ENCODE assay signal across 13 mouse cellular contexts in the genomic region with DNA sequence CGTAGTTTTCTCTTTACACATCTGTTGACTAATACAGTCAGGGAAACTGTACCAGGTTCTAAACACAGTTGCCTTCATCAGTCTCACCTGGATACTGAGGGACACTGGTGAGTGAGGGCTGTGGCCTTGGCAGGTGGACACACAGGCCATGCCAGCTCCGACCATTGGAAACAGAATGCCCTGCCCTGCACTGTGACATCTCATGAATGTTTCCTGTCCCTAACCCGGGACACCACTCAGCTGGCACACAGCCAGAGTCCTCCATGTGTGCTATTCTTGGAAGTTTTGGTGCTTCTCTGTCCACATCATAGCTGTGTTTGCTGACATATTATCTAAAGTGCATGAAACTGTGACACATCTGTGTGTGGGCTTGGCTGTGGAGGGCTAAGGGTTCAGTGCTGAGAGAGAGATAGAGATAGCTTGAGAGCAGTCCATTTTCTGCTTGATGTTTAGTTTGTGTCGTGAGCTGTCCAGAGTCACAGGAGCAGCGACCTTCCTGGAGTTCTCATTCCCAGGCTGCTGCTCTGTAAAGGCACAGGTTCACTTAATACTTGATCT. TPM values are rescaled to one million over a fixed set of nuclear protein-coding genes. Genes with fewer than 3 reads are reported as not detected.
A peak's percentile ranks its signal among the peaks of the same experiment; 100 is the strongest.
DNase-seq lines count a peak whose midpoint lies in the region; ATAC-seq lines count a peak whose summit lies in the region.
"Had no signal": no experiment of that assay in that cellular context is flagged by ENCODE, and none has a peak within 500 bp of the region (broad histone marks: within the 10 kb centered on the region; RNA-seq: fewer than 3 reads in every experiment).

No protein-coding gene starts in this region.

- no peaks in the 10 kb centered on the region for H3K27me3 ChIP-seq in intestine, embryonic 15.5 days (replicated peaks)
- no peaks in the 10 kb centered on the region for H3K27me3 ChIP-seq in forebrain, embryonic 10.5 days (ENCODE audit: poor library complexity, severe bottlenecking)
- H3K27me3 ChIP-seq: hindbrain, embryonic 13.5 days; limb, embryonic 13.5 days; neural tube, embryonic 13.5 days; Patski had no signal

- intact Hi-C loops in heart, postnatal 10 days (cut with DNase I), result no loop called here

- no peaks in the 10 kb centered on the region for H3K9me3 ChIP-seq in intestine, embryonic 15.5 days
- H3K9me3 ChIP-seq in forebrain, embryonic 10.5 days, result no peaks in the 10 kb centered on the region
- H3K9me3 ChIP-seq: hindbrain, embryonic 13.5 days; limb, embryonic 13.5 days; neural tube, embryonic 13.5 days had no signal

- no peaks in the 10 kb centered on the region for H3K4me1 ChIP-seq in intestine, embryonic 15.5 days (replicated peaks)
- no peaks in the 10 kb centered on the region for H3K4me1 ChIP-seq in forebrain, embryonic 10.5 days
- H3K4me1 ChIP-seq: hindbrain, embryonic 13.5 days; limb, embryonic 13.5 days had no signal

- peaks cover 16% of the 10 kb centered on the region for H3K36me3 ChIP-seq in intestine, embryonic 15.5 days
- H3K36me3 ChIP-seq in forebrain, embryonic 10.5 days (replicated peaks), result peaks cover 94% of the 10 kb centered on the region

- H3K9ac ChIP-seq in intestine, embryonic 15.5 days, result no peak overlapping the region
- H3K9ac ChIP-seq: hindbrain, embryonic 13.5 days; limb, embryonic 13.5 days; neural tube, embryonic 13.5 days had no signal

- 61% methylated on average over 5 of the region's 5 CpGs for WGBS in intestine, embryonic 15.5 days
- 90% methylated on average over 5 of the region's 5 CpGs for WGBS in forebrain, embryonic 10.5 days

- no peak overlapping the region for H3K4me3 ChIP-seq in intestine, embryonic 15.5 days (replicated peaks)
- H3K4me3 ChIP-seq in forebrain, embryonic 10.5 days, result no peak overlapping the region
- H3K4me3 ChIP-seq: hindbrain, embryonic 13.5 days; limb, embryonic 13.5 days; neural tube, embryonic 13.5 days had no signal

- peak; percentile 59 for DNase-seq in cerebellum, adult 11-12 months
- peak; percentile 71 to 78 for DNase-seq in kidney, postnatal 25 days
- DNase-seq in kidney, adult 9 months, result no peak
- peak; percentile 43 for DNase-seq in cerebellum, adult 8-10 months
- peak; percentile 64 to 72 for DNase-seq in heart, postnatal 10 days
- no peak for DNase-seq in forebrain, embryonic 10.5 days (ENCODE audit: extremely low spot score, low spot score)

- no peak for ATAC-seq in cerebellum, adult (ENCODE audit: insufficient number of reproducible peaks, low FRiP score, low TSS enrichment)
- no peak for ATAC-seq in intestine, embryonic 15.5 days
- ATAC-seq: forebrain, embryonic 16.5 days; Patski had no signal

- no peak overlapping the region for H3K27ac ChIP-seq in intestine, embryonic 15.5 days
- no peak overlapping the region for H3K27ac ChIP-seq in forebrain, embryonic 10.5 days
- H3K27ac ChIP-seq: limb, embryonic 13.5 days; neural tube, embryonic 13.5 days had no signal

- H3K4me2 ChIP-seq in intestine, embryonic 15.5 days (replicated peaks), result no peak overlapping the region
- H3K4me2 ChIP-seq: hindbrain, embryonic 13.5 days; limb, embryonic 13.5 days; neural tube, embryonic 13.5 days had no signal

RNA-seq across cellular contexts. Expression of gene Sh2b3, which starts 27.7 kb away (rescaled TPM):
- total RNA-seq in heart, postnatal 10 days (2021), result 10 to 100 TPM; 38.2 to 38.7 TPM
- 12.3 and 13.1 TPM in 2 replicates for polyA plus RNA-seq in intestine, embryonic 15.5 days (2015; fragmentation: Nextera tagmentation; extraction: Ambion mirVana)
- 5.4 and 5.5 TPM in 2 replicates for polyA plus RNA-seq in forebrain, embryonic 10.5 days (2016; fragmentation: Nextera tagmentation; extraction: Ambion mirVana)

RNA-seq across cellular contexts. Expression of gene Pheta1, which starts 39.0 kb away (rescaled TPM):
- total RNA-seq in heart, postnatal 10 days (2021), result 10 to 100 TPM; 13.3 to 15.2 TPM
- polyA plus RNA-seq in intestine, embryonic 15.5 days (2015; fragmentation: Nextera tagmentation; extraction: Ambion mirVana), result 32.6 and 36.4 TPM in 2 replicates
- polyA plus RNA-seq in forebrain, embryonic 10.5 days (2016; fragmentation: Nextera tagmentation; extraction: Ambion mirVana), result 45.3 and 47.8 TPM in 2 replicates

Comparison
In these comparisons a context has a peak if more than half of its experiments do, and no peak if none do; other contexts are left out.
1. DNase-seq: peak in cerebellum, adult 11-12 months (single experiment), kidney, postnatal 25 days (2 of 2), cerebellum, adult 8-10 months (single experiment) and heart, postnatal 10 days (2 of 2); none in kidney, adult 9 months (single experiment) and forebrain, embryonic 10.5 days (single experiment).